Mouse (Mus musculus): ENCODE measurements around the gene Bicdl1.

The Bicdl1 gene

DNA sequence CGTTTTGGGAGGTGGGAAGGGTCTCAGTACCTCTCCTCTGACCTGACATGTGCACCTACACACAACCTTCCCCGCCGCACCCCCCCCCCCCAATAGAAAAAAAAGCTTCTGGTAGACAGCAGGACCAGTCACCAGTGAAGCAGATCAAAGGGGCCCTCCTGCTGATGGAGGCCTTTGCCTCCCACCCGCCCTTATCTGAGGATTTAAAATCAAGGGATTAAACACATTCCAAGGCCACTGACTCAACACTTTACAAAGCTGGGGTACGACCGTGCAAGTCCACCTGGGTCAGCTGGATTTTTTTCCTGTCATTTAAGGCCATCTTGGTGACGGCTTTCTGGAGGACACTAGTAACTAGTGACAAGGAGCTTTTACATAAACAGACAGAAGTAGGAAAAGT, 63.5 kb downstream of the Bicdl1 start:
- DNase-seq (ENCODE audit: low spot score in 2 of 2) = no peak

DNA sequence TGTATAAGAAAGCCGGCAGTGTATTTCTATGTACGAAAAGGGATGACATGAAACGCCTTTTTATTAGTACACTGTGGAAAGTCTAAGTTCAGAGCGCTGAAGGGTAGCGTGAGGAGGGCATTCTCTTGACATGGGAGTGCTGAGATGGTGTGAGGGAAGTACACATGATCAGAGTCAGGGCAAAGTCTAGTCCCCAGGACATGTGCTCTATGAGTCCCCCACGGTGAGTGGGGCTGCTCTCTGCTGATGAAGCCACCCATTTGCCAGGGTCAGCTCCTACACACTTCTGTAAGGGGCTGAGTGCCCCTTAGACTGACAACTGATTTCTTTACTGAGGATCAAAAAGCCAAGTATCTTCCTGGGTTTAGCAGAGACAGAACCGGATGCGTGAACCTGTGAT, 64.2 kb downstream of the Bicdl1 start:
- DNase-seq (ENCODE audit: low spot score in 2 of 2) = no peak

DNA sequence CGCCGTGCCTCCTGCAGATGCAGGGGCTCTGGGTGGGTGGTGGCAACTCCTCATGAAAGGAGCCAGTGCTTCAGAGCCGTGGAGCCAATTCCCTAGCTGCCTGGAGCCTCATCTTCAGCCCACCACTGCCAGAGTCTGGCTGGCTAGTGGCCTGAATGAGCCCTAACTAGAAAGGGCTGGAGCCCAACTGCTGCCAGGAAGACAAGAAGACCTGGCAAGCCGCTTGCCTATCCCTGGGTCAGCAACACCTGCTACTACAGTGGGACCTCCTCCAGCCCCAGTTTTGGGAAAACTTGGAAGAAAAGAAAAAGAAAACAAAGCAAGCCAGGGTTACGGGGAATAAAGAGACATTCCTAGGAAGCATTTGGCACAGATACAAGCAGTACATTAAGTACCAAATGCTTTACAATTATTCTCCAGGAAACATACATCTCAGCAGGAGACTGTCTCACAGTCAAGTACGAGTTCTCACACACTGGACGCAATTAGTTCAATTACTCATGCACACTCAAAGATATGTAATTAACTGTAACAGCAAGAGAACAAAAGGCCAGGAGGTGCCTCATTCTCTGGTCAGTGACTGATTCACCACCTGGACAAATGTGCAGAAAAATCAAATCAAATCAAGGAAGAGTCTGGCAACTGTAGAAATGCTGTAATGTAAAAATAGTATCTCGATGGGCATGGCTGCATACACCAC, 64.9 kb downstream of the Bicdl1 start:
- no peak for DNase-seq (ENCODE audit: low spot score in 2 of 2)

DNA sequence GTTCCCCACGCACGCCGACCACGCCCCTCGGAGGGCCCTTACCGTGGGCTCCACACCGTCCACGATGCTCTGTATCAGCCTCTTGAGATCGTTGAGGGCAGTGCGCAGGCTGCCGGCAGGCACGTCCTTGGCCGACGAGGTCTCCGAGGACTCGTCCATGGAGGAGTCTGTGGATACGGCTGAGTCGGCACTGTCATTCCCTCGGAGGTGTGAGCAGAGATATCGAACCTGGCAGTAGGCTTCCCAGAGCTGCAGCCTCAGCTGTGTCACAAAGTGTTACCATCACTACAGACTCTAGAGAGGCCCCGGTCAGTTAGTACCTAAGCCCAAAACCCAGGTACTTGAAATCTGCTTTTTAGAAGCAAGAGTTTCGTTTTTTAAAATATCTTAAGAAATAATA, 68.8 kb downstream of the Bicdl1 start:
- no peak for DNase-seq (ENCODE audit: low spot score in 2 of 2)

DNA sequence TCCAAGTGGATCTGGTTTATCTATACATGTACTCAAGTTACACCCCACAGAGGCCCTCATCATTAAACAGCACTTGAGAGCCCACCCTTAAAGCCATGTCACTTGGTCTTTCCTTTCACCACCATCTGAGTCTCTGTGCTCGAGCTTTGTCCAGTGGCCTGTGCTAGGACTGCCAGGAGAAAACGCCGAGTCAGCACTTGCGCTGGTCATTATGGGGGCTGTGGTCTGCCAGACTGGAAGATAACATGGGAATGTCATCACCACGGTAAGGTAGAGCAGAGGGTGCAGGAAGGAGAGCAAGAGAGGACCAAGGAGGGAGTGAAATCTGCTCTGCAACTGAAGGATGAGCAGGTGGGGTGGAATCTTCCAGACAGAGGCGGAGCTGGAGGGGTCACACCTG, 73.1 kb downstream of the Bicdl1 start:
- no peak for DNase-seq (ENCODE audit: low spot score in 2 of 2)

DNA sequence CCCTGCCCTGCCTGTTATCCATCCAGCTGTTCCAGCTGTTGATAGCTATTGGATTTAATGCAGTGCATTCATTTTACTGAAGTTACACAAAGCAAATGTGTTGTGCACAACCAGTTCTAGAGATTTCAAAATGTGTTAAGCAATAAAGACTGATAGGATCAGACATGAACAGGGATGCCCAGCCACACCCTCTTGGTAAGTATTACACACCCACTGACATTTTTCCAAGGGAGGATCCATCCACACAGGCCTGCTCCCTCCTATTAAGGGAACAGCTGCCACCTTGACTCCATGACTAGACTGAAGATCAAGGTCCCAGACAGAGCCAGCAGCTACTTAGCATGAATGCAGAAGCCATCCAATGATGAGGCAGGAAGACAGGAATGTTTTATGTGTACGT, 74.2 kb downstream of the Bicdl1 start:
- DNase-seq (ENCODE audit: low spot score in 2 of 2) = no peak

DNA sequence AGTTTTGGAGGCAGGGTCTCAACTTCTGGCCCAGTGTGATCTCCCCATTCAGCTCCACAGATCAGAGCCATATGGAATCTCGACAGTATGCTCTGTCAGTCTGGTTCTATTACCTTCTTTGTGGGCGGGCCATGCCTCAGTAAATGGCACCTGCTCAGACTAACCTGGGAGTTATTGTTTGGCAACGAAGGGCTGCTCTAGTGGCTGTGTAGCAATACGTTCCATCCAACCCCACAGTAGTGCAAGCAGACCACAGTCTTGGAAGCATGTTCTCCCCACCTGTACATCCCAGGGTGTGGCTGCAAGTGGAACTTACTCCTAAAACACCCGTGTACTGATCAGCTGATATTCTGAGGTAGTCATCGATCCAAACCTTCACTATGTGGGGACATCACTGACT, 74.7 kb downstream of the Bicdl1 start:
- DNase-seq (ENCODE audit: low spot score in 2 of 2) = no peak

DNA sequence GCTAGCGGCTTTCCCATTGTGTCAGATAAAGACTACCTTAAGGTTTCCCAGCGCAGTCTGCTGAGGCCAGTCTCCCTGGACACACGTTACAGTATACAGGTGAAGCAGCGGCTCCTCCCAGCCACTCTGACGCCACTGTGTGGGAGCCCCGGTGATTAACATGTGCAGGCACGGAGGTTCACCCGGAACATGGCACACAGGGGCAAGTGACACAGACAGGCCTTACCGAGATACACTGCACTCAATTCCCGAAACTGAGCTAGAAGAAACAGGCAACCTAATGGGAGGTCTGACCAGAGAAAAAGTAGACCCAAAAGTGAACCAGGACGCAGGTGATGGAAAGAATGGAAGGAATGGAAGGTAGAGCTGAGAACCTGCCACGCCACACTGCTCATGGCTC, 77.6 kb downstream of the Bicdl1 start:
- no peak for DNase-seq (ENCODE audit: low spot score in 2 of 2)

DNA sequence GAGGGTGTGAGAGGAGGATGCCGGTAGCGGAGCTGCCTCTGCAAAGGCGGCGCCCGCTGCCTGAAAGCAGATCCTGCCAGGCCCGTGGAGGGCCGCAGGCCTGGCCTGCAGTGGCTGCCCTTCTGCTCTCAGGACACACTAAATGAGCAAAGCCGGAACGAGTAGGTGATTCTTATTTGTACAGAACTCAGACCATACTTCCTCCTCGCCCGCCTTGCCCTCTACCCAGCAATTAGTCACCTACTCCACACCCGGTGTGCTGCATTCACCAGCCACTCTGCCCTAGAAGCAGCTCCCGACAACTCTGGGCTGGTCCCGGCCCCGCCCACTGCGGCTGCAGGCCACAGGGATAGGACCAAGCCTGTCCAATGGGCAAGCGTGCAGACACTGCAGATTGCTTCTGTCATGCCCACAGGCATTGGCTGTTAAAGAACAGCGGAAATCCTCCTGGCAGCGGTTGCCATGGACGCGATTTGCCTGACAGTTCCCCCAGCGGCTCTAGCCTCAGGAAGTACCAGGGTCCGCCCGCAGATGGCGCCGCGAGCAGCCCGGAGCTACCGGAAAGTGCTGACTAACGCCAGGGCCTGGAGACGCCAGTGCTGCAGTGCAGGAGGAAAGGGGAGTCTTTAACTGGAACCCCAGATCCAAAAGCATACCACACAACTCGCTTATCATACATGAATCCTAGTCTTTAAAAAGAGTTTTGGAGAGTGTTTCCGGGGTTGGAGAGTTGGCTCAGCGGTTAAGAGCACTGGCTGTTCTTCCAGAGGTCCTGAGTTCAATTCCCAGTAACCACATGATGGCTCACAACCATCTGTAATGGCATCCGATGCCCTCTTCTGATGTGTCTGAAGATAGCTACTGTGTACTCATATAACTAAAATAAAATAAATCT, 78.5 kb downstream of the Bicdl1 start:
- peak; percentile 99 for DNase-seq (ENCODE audit: low spot score in 2 of 2)

DNA sequence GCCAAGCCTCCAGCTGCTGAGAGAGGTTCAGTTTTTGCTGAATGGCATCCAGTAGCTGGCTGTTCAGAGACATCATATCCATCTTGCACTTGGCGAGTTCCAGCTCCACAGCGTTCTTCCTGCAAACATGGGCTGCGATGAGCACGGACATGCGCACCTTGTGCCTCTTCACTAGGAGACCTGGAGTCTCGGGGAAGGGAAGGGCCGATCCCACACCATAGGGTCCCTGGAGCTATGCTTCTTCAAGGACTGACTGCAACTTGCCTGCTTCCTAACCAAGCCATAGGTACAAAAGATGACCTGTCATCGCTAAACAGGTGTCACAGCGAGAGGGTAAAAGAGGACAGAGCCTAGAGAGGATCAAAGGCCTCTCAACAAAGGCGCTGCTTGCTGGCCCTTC, 79.6 kb downstream of the Bicdl1 start:
- DNase-seq (ENCODE audit: low spot score in 2 of 2) = no peak

DNA sequence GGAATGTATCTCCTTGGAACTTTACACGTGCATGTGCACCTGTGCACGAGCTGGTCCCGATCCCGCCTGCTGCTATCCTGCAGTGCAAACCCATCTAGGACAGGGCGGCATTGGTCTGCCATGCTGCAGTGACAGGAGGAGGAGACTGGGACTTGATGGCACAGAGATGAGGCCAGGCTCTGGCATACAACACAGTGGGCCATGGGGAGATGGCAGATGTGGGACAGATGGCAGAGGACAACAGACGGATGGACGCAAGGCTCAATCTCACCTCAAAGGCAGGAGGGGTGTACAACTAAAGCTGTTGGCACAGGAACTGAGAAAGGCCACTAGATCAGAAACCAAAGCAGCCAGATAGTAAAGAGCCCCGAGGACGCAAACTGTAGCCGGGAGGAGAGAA, 80.5 kb downstream of the Bicdl1 start:
- no peak for DNase-seq (ENCODE audit: low spot score in 2 of 2)

DNA sequence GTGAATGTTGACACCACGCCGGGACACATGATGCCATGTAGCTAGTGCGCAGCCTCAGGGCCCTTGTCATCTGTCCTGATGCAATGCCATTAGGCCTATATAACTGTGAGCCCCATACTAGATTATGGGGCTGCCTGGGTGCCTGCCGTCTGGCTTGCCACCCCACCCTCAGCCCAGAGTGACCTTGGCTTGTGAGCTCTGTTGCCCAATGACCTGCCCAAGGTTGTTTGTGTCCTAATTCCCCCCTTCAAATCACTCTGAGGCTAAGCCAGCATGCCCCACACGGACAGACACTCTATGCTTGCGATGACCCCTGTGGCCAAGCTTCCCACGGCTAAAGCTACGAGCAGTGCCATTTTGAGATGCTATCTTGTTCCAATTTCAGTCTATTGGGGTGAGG, 81.7 kb downstream of the Bicdl1 start:
- no peak for DNase-seq (ENCODE audit: low spot score in 2 of 2)

DNA sequence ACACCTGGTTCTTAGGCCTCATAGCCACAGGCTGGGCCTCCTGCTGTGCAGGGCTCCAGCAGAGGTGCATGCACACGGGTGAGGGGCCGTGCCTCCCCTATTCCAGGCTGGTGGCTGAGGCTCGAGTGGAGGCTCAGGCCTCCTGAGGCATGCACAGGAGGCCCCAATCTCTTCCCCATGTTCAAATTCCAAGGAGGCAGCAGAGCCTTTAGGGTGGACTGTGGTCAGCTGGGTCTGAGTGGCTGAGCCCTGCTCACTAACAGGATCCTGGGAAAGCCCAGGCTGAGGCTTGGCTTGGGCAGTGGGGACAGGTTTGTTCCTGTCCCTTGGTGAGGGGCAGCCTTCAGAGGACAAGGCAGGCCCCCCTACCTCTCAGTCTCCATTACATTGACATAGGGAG, 82.5 kb downstream of the Bicdl1 start:
- DNase-seq (ENCODE audit: low spot score in 2 of 2) = no peak

DNA sequence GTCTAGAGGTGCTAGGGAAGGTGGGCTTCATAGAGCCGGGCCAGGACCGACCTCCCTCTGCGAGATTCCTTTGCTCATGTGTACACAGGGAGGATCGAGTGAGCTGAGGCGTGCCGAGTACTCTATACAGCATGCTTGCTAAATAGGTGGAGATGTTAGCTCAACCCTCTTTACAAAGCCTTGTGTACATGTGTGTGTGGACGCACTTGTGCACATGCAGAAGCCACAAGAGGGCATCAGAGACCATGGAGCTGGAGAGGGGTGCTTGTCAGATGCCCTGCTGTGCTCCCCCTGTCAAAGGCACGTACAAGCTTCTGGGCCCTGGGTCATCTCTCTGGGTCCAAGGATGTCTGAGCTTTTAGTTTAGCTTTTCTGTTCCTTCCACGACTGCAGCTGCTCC, 87.2 kb downstream of the Bicdl1 start:
- DNase-seq (ENCODE audit: low spot score in 2 of 2) = no peak

DNA sequence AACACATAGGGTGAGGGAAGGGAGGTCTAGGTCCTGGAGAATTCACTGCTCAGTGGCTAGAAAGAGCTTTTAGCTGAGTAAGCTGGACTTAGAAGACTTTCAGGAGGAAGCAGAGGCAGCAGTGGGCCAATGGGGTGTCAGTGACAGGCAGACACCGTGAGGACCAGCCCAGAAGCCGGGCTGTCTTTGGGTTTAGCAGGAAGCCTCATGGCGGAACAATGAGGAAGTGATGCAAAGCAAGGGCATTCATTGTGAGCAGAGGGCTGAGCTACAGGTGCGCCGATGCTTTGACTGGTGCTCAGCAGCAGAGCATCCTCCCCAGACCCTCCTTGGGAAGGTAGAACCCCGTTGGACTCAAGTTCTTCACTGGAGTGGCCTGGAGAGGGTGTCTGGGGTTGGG, 95.9 kb downstream of the Bicdl1 start:
- DNase-seq (ENCODE audit: low spot score in 2 of 2) = peak in 1 of 2 experiments; percentile 57

DNA sequence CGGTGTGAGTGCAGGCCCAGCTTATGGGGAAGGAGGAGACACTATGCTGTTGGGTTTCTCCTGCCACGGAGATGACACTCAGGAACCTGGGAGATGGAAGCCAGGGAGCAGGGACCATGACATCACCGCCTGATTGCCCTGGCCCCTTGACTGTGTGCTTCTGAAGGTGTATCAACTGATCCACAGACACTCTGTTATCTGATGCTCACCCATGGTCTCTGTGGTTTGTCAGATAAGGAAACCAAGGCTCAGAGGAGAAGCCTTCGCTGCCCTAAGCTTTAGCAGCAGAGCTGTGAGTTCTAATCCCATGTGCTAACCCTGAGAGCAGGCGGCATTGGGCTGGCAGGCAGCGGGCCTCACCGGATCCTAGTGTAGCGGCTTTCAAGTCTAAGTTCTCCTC, 97.4 kb downstream of the Bicdl1 start:
- DNase-seq (ENCODE audit: low spot score in 2 of 2) = no peak

DNA sequence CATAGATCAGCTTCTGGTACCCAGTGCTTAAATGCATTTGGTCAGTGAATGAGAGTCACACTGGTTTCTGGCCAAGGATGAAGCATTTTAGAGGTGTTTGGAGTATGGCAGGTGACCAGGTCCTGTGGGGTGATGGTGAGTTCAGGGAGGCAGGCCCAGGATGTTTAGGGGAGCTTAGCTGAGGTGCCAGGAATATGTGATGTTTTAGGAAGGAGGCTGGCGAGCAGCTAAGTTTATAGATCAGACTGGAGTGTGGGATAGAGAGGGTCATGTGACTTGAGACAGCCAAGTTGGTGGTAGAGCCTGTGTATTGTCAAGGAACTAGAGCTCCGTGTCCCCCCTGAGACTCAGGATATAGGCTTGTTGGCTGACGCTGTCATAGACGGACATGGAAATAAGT, 98.4 kb downstream of the Bicdl1 start:
- DNase-seq (ENCODE audit: low spot score in 2 of 2) = no peak

DNA sequence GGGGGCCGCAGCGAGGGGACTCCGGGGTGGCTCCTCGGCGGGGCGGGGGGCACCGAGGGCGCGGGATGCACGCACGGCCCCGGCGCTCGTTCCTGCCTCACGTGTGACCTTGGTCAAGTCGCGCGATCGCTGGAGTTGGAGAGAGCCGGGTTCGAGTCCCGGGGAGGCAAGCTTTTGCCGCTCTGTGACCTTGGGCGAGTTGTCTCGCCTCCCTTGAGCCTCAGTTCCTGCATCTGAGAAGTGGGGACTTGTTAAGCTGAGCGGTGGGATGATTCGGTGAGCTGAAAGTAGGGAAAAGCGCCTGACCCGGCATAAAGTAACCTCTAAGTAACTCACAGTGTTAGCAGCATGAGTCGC, 99.1 kb downstream of the Bicdl1 start:
- DNase-seq (ENCODE audit: low spot score in 2 of 2) = peak in 1 of 2 experiments; percentile 27

DNA sequence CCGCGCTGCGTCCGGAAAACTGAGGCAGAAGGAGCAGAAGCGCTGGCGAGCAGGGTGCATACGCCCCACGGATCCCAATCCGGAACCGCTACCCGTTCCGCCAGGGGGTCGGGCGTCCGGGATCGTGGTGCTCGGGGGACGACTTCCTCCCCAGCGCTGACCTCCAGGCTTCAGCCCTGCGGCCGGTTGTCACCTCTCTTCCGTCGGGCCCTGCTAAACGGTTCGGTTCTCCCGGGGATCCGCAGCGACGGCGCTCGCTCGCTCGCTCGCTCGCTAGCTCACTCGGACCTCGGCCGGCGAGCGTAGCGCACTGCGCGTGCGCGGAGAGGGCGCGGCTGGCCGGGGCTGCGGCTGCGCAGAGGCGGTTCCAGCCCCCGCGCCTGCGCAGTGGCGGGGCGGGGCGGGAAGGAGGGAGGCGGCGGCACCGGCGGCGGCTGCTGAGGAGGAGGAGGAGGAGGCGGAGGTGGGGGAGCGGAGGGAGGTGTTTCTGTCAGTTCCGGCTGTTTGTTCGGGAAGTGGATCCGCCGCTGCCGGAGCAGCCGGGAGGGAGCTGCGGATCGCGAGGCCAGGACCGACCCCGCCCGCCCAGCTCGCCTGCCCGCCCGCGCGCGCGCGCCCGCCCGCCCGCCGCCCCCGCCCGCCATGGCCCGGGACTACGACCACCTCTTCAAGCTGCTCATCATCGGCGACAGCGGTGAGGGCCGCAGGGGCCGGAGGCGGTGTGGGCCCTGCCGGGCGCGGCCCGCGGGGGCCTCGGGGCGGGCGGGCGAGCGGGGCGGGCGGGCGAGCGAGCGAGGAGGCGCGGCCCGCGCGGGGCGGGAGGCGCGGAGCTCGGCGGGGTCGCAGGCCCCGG, 99.7 kb downstream of the Bicdl1 start, which contains the start of gene Rab35:
Gene Rab35 (plus strand): TSS at position 404 of the 853 bp plus-strand sequence.
- DNase-seq (ENCODE audit: low spot score in 2 of 2) = peak; percentile 88 to 91

DNA sequence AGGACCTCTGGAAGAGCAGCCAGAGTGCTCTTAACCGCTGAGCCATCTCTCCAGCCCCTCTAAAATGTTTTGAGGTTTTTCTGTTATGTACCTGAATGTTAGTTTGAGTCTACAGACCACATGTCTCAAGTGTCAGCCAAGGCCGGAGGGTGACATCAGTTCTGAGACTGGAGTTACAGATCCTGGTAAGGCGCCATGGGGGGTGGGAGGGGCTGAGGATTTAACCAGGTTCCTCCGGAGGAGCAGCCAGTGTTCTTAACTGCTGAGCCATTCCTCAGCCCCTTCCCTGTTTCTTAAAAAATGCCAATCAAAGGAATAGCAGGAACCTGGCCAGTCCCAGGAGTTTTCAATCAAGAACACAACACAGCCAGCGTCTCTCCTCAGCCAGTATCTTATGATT, 101.1 kb downstream of the Bicdl1 start:
- no peak for DNase-seq (ENCODE audit: low spot score in 2 of 2)

DNA sequence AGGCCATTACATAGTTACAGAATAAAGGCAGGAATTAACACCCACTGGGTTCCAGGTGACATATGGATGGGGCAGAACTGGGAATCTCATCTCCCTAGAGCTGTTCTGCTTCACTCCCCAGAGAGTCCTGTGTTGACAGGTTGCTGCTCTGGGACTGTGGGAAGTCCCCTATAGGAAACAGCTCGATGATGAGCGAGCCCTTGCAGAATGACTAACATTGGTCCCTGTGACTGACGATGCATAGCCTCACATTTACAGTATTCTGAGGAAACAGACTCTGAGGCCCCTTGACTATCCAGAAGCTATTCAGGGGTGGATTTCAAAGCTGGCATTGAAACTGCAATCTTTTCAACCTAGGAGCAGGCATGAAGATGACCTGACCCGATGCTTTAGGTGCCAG, 101.7 kb downstream of the Bicdl1 start:
- DNase-seq (ENCODE audit: low spot score in 2 of 2) = no peak

DNA sequence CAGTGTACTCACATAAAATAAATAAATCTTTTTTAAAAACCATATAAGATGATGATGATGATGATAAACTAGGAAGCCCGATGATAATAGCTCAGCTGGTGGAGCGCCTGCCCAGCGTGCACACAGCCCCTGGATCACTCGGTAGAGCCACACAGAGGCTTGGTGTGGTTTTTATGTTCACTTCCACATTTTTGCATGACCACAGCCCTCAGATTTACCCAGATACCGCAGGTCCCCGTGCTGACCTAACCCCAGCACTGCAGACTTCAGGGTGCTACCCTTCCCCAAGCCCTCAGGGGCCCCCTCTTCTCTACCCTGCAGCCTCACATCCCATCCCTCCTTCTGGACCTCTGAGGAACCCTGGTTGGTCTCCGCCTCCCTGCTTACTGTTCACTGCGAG, 103.3 kb downstream of the Bicdl1 start:
- DNase-seq (ENCODE audit: low spot score in 2 of 2) = no peak

Data from natural killer cell, adult 2 months (primary cell).